Mouse (Mus musculus): Measurements from ENCODE around the gene Gm43064. TPM values are rescaled to one million over a fixed set of nuclear protein-coding genes. Genes with fewer than 3 reads are reported as not detected.
"Not testable (repeated sequence)": the region's sequence is repeated elsewhere in the genome, so short reads cannot be mapped to it uniquely, and the experiment has no call there.

The Gm43064 gene
- total RNA-seq, 2 experiments from 2014 or later: 0.29 to 0.43 TPM

- DNase-seq: peak; percentile 90
Observed at GRCm38 (mm10) chr3:103801631-103802531, 7.5 kb upstream of the Gm43064 start.

- DNase-seq: peak; percentile 25
Observed at GRCm38 (mm10) chr3:103802861-103803260, 6.5 kb upstream of the Gm43064 start.

- no peak for DNase-seq
Observed at GRCm38 (mm10) chr3:103805671-103806070, 3.7 kb upstream of the Gm43064 start.

GRCm38 (mm10) chr3:103809799-103810150 is 402 bp downstream of the Gm43064 start:
- no peak for DNase-seq

GRCm38 (mm10) chr3:103810967-103811366 is 1.6 kb downstream of the Gm43064 start:
- no peak for DNase-seq

GRCm38 (mm10) chr3:103827548-103827947 is 18.2 kb downstream of the Gm43064 start:
- no peak for DNase-seq

GRCm38 (mm10) chr3:103829036-103829435 is 19.7 kb downstream of the Gm43064 start:
- no peak for DNase-seq

GRCm38 (mm10) chr3:103830681-103831080 is 21.3 kb downstream of the Gm43064 start:
- DNase-seq: not testable (repeated sequence)

GRCm38 (mm10) chr3:103831146-103831545 is 21.8 kb downstream of the Gm43064 start:
- DNase-seq: no peak

GRCm38 (mm10) chr3:103832426-103832825 is 23.1 kb downstream of the Gm43064 start, which contains the start of gene Bcl2l15:
Bcl2l15 (plus strand) TSS chr3:103832601.
- DNase-seq: no peak

GRCm38 (mm10) chr3:103834001-103834400 is 24.6 kb downstream of the Gm43064 start:
- DNase-seq: no peak

GRCm38 (mm10) chr3:103835272-103835950 is 26.0 kb downstream of the Gm43064 start:
- DNase-seq: no peak

- no peak for DNase-seq
Observed at GRCm38 (mm10) chr3:103835951-103836310, 26.6 kb downstream of the Gm43064 start.

- DNase-seq: no peak
Observed at GRCm38 (mm10) chr3:103836453-103836852, 27.1 kb downstream of the Gm43064 start.

- DNase-seq: no peak
Observed at GRCm38 (mm10) chr3:103839711-103840110, 30.3 kb downstream of the Gm43064 start.

- not testable (repeated sequence) for DNase-seq
Observed at GRCm38 (mm10) chr3:103840195-103840594, 30.8 kb downstream of the Gm43064 start.

GRCm38 (mm10) chr3:103840946-103841345 is 31.6 kb downstream of the Gm43064 start:
- DNase-seq: not testable (repeated sequence)

GRCm38 (mm10) chr3:103850644-103851363 is 41.4 kb downstream of the Gm43064 start:
- DNase-seq: no peak

- DNase-seq: no peak
Observed at GRCm38 (mm10) chr3:103851481-103851880, 42.1 kb downstream of the Gm43064 start.

- no peak for DNase-seq
Observed at GRCm38 (mm10) chr3:103851882-103852281, 42.5 kb downstream of the Gm43064 start.

GRCm38 (mm10) chr3:103852565-103853299 is 43.4 kb downstream of the Gm43064 start:
- no peak for DNase-seq

GRCm38 (mm10) chr3:103853804-103854203 is 44.4 kb downstream of the Gm43064 start:
- DNase-seq: no peak
